Mouse (Mus musculus): ENCODE data around the gene Gm9844.

Gm9844 gene

GRCm38 (mm10) chr7:24902264-24902629 lies 40.2 kb downstream of the Gm9844 start:
- no peak for DNase-seq

- peak; percentile 90 for DNase-seq
These were observed 40.8 kb downstream of the Gm9844 start, which contains the start of gene Arhgef1 for GRCm38 (mm10) chr7:24902630-24903443. Gene Arhgef1 (plus strand): TSS chr7:24902912.

- DNase-seq = peak; percentile 33
These were observed 41.4 kb downstream of the Gm9844 start for GRCm38 (mm10) chr7:24903444-24903825.

- peak; percentile 98 for DNase-seq
These were observed 42.1 kb downstream of the Gm9844 start for GRCm38 (mm10) chr7:24904070-24904483.

- DNase-seq = peak; percentile 68
These were observed 42.9 kb downstream of the Gm9844 start for GRCm38 (mm10) chr7:24904936-24905335.

GRCm38 (mm10) chr7:24906551-24906950 lies 44.5 kb downstream of the Gm9844 start:
- peak; percentile 65 for DNase-seq

- peak; percentile 89 for DNase-seq
These were observed 45.3 kb downstream of the Gm9844 start for GRCm38 (mm10) chr7:24907211-24907748.

Measured in thymus, postnatal 14 days (tissue).